20 mouse cellular contexts compared by ENCODE assay signal in the genomic region with DNA sequence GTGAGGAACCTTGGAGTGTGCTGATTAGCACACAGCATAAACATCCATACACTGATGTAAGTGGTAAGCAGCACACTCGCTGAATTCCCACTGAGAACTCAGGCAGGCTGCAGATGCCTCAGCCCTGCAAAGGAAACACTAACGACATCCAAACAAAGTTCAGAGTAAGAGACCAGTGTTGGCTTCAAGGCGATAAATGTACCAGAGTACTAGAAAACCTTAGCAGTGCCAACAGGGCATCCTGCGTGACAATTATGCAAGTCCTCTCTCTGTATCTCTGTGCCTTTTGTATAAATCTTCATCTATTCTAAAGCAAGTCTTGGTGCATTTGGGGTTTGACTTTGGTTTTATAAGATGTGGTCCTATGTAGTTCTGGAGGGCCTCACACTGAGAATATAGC. TPM values are rescaled to one million over a fixed set of nuclear protein-coding genes. Genes with fewer than 3 reads are reported as not detected.
DNase-seq lines count a peak whose midpoint lies in the region; ATAC-seq and TF ChIP-seq lines count a peak whose summit lies in the region.
"Had no signal": no experiment of that assay in that cellular context is flagged by ENCODE, and none has a peak within 500 bp of the region (broad histone marks: within the 10 kb centered on the region; RNA-seq: fewer than 3 reads in every experiment).

No protein-coding gene starts in this region.

- H3K9ac ChIP-seq in heart, embryonic 11.5 days (ENCODE audit: low read depth, low read length): no peak overlapping the region
- no peak overlapping the region for H3K9ac ChIP-seq in liver, adult 2 months (ENCODE audit: low read depth, low read length)
- no peak overlapping the region for H3K9ac ChIP-seq in midbrain, embryonic 11.5 days (ENCODE audit: low read length)
- H3K9ac ChIP-seq in midbrain, embryonic 15.5 days: no peak overlapping the region

- no peak for ATAC-seq in heart, embryonic 11.5 days (replicated peaks; ENCODE audit: insufficient number of reproducible peaks, low FRiP score, low TSS enrichment)
- no peak for ATAC-seq in midbrain, embryonic 11.5 days (ENCODE audit: low FRiP score)
- ATAC-seq in midbrain, embryonic 15.5 days (replicated peaks): no peak
- ATAC-seq: activated CD4-positive, CD25-positive, alpha-beta regulatory T cell, adult 4 months; CD4-positive, CD25-positive, alpha-beta regulatory T cell, adult 4 months had no signal

- H3K27me3 ChIP-seq in heart, embryonic 11.5 days (ENCODE audit: control insufficient read depth, insufficient read depth, low read length): no peaks in the 10 kb centered on the region
- H3K27me3 ChIP-seq in liver, adult 2 months (ENCODE audit: control insufficient read depth, insufficient read depth, low read length): no peaks in the 10 kb centered on the region
- H3K27me3 ChIP-seq in midbrain, embryonic 11.5 days (ENCODE audit: control insufficient read depth, insufficient read depth, low read length): no peaks in the 10 kb centered on the region
- H3K27me3 ChIP-seq in midbrain, embryonic 15.5 days (replicated peaks): no peaks in the 10 kb centered on the region
- H3K27me3 ChIP-seq: CH12.LX, Patski had no signal

- peaks cover 4% of the 10 kb centered on the region; the same call in 1 of the 2 replicates for H3K36me3 ChIP-seq in heart, embryonic 11.5 days (ENCODE audit: control insufficient read depth, insufficient read depth, low read length)
- H3K36me3 ChIP-seq in liver, adult 2 months (ENCODE audit: control insufficient read depth, insufficient read depth, low read length): peaks cover 10% of the 10 kb centered on the region; the same call in 1 of the 2 replicates
- H3K36me3 ChIP-seq in midbrain, embryonic 11.5 days (ENCODE audit: control insufficient read depth, insufficient read depth, low read length): peaks cover 7% of the 10 kb centered on the region; the same call in 1 of the 2 replicates
- H3K36me3 ChIP-seq in midbrain, embryonic 15.5 days (replicated peaks): no peaks in the 10 kb centered on the region

- H3K9me3 ChIP-seq in heart, embryonic 11.5 days (replicated peaks; ENCODE audit: control insufficient read depth, low read length): no peaks in the 10 kb centered on the region
- no peaks in the 10 kb centered on the region for H3K9me3 ChIP-seq in midbrain, embryonic 11.5 days (ENCODE audit: control insufficient read depth, low read length)
- no peaks in the 10 kb centered on the region for H3K9me3 ChIP-seq in midbrain, embryonic 15.5 days
- H3K9me3 ChIP-seq: G1E had no signal

- 81% methylated on average over 4 of the region's 4 CpGs for WGBS in heart, embryonic 11.5 days (ENCODE audit: insufficient replicate concordance)
- 42% methylated on average over 4 of the region's 4 CpGs for WGBS in liver, adult 2 months
- 94% methylated on average over 4 of the region's 4 CpGs for WGBS in midbrain, embryonic 11.5 days
- 89% methylated on average over 4 of the region's 4 CpGs for WGBS in midbrain, embryonic 15.5 days

- TF ChIP-seq CTCF in liver, adult 2 months (IDR thresholded peaks at IDR 0.05; ENCODE audit: low read depth, low read length): no peak

- no peak for TF ChIP-seq POLR2A in liver, adult 2 months (IDR thresholded peaks at IDR 0.05; ENCODE audit: extremely low read depth, insufficient read depth, low read length)

- peaks cover 41% of the 10 kb centered on the region for H3K79me2 ChIP-seq in liver, adult 2 months (ENCODE audit: control insufficient read depth, insufficient read depth, low read length)

- no peak overlapping the region for H3K27ac ChIP-seq in heart, embryonic 11.5 days (ENCODE audit: low read depth, low read length)
- H3K27ac ChIP-seq in liver, adult 2 months (replicated peaks; ENCODE audit: insufficient read depth, low read depth, low read length): no peak overlapping the region
- H3K27ac ChIP-seq in midbrain, embryonic 11.5 days (ENCODE audit: low read depth, low read length): no peak overlapping the region
- H3K27ac ChIP-seq in midbrain, embryonic 15.5 days: no peak overlapping the region

- H3K4me3 ChIP-seq in heart, embryonic 11.5 days (ENCODE audit: low read depth, low read length): no peak overlapping the region
- no peak overlapping the region for H3K4me3 ChIP-seq in liver, adult 2 months (ENCODE audit: insufficient read depth, low read depth, low read length)
- no peak overlapping the region for H3K4me3 ChIP-seq in midbrain, embryonic 11.5 days (ENCODE audit: low read depth, low read length)
- no peak overlapping the region for H3K4me3 ChIP-seq in midbrain, embryonic 15.5 days

- H3K4me1 ChIP-seq in heart, embryonic 11.5 days (ENCODE audit: control insufficient read depth, insufficient read depth, low read length): peaks cover 10% of the 10 kb centered on the region; the same call in 1 of the 2 replicates
- peaks cover 21% of the 10 kb centered on the region for H3K4me1 ChIP-seq in liver, adult 2 months (ENCODE audit: control insufficient read depth, insufficient read depth, low read length)
- H3K4me1 ChIP-seq in midbrain, embryonic 11.5 days (ENCODE audit: control insufficient read depth, insufficient read depth, low read length): peaks cover 8% of the 10 kb centered on the region
- peaks cover 22% of the 10 kb centered on the region for H3K4me1 ChIP-seq in midbrain, embryonic 15.5 days

- peak; percentile 72 for DNase-seq in heart, adult 11 months
- peak; percentile 58 for DNase-seq in liver, adult 2 months (ENCODE audit: extremely low read depth, low read depth, low spot score)
- DNase-seq in liver: no peak
- DNase-seq in midbrain, embryonic 11.5 days (ENCODE audit: low spot score, missing footprints): peak; percentile 54
- DNase-seq: adrenal gland, adult 2 months; adrenal gland, adult 8-10 months; adrenal gland, postnatal 10 days; adrenal gland, postnatal 14 days; adrenal gland, postnatal 25 days; B cell, adult 2 months; cerebellum, adult 11 months; cerebellum, adult 11-12 months; cerebellum, adult 18-20 months had no signal

- no peak overlapping the region for H3K4me2 ChIP-seq in heart, embryonic 11.5 days
- H3K4me2 ChIP-seq in midbrain, embryonic 11.5 days: no peak overlapping the region
- H3K4me2 ChIP-seq in midbrain, embryonic 15.5 days: no peak overlapping the region

RNA-seq across cellular contexts. Expression of a gene that starts 11.0 kb away (rescaled TPM):
- polyA plus RNA-seq in heart, embryonic 11.5 days (2014; fragmentation: Nextera tagmentation; extraction: Ambion mirVana): 27.8 and 35.0 TPM in 2 replicates
- 21.1 and 24.9 TPM in 2 replicates for total RNA-seq in liver, adult 2 months (2014; rRNA removed)
- polyA plus RNA-seq in liver, adult 2 months (2012; rRNA removed): 10.7 and 15.3 TPM in 2 replicates
- 67.1 and 76.3 TPM in 2 replicates for polyA plus RNA-seq in midbrain, embryonic 11.5 days (2014; fragmentation: Nextera tagmentation; extraction: Ambion mirVana)
- 70.7 and 72.8 TPM in 2 replicates for polyA plus RNA-seq in midbrain, embryonic 15.5 days (2015; fragmentation: Nextera tagmentation; extraction: Ambion mirVana)
